Mouse (Mus musculus) erythroblast, embryonic 14.5 days (primary cell): ENCODE data around the gene Nelfb. TPM values are rescaled to one million over a fixed set of nuclear protein-coding genes. Genes with fewer than 3 reads are reported as not detected.

Experiments used
- H3K27me3 ChIP-seq: 2 replicates; pipeline ENCODE4 v1.6.1; 2012; ENCODE audit warnings: inconsistent platforms; ENCODE audit not compliant: control insufficient read depth
- H3K36me3 ChIP-seq: 2 replicates; pipeline ENCODE4 v1.6.1; 2012; ENCODE audit warnings: mild to moderate bottlenecking, inconsistent platforms; ENCODE audit not compliant: control insufficient read depth
- H3K4me1 ChIP-seq: 2 replicates; pipeline ENCODE4 v1.6.1; 2012; ENCODE audit warnings: inconsistent platforms; ENCODE audit not compliant: control insufficient read depth
- H3K4me3 ChIP-seq: replicated peaks from 2 replicates; pipeline ENCODE3; 2012; ENCODE audit warnings: moderate library complexity, mild to moderate bottlenecking, inconsistent platforms
- H3K9me3 ChIP-seq: 2 replicates; pipeline ENCODE4 v1.6.1; 2012; ENCODE audit warnings: low read length, inconsistent platforms, mixed read lengths; ENCODE audit not compliant: control insufficient read depth
- GATA1 ChIP-seq: IDR thresholded peaks from 2 replicates; pipeline ENCODE4 v1.6.1; 2012; ENCODE audit warnings: low read length, inconsistent platforms, mixed read lengths
- TAL1 ChIP-seq: IDR thresholded peaks from 3 replicates; pipeline ENCODE4 v1.6.1; 2012; ENCODE audit warnings: low read length, inconsistent platforms, mixed read lengths
- polyA plus RNA-seq: library from polyadenylated mRNA; stranded (reverse); fragments of >175 nt; gene quantifications from 2 replicates; pipeline ENCODE4 v1.2.3, GENCODE M21; 2012

Nelfb gene
- polyA plus RNA-seq, 1 experiment: 1.8 TPM

DNA sequence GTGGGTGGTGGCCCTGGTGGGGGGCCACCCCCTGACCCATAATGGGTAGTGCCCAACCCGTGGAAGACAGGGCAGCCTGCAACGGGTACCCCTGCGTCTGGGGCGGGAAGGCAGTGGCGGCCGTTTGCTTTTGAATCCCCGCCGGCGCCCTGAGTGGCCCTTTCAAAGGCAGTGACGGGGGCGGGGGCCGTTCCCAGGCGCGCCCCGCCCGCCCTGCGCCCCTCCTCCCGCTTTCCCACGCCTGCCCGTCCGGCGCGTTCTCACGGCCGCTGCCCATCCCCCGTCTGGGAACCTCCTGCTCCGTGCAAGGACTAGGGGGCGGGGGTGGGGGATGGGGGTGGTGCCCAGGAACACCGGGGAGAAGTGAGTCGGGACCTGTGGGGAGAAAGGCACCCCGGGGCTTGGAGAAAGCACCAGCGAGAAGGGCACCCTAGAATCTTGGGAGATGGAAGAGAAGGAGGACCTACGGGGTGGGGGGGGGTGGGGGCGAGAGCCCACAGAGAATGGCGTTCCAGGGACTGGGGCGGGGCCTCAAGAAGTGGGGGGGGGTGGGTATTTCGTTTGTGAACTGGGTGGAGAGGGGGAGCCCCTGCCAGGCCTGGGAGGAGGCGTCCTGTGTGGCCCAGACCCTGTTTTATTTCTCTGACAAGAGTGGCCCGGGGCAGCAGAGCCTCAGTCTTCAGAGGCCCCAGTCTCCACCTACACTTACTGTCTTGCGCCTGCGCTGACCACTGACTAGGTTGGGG lies 43.2 kb downstream of the Nelfb start:
- H3K4me1 ChIP-seq: peaks cover 43% of the 10 kb centered on the region

DNA sequence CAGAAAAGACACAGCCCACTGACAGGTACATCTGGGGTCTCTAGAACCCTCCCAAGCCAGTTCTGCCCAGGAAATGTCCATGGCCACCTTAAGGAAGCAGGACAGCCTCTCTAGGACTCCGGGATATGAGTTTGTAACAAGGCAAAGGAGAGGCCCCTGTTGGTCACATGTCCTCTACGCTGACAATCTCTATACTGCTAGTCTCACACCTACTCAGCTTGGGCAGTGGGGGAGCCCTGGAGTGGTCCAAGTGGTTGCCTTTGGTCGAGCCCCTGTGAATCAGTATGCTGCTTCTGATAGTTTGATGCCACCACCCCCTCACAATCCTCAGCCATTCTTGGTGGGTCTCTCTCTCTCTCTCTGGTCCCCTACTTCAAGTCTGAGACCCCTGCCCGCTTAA lies 43.8 kb downstream of the Nelfb start:
- Histone ChIP-seq H3K36me3 (no peaks in the 10 kb centered on the region), H3K4me1 (peaks cover 37% of the 10 kb centered on the region), H3K4me3 (peak overlapping the region; percentile 58), H3K27me3 (peaks cover 15% of the 10 kb centered on the region), H3K9me3 (no peaks in the 10 kb centered on the region)
- no peak for TF ChIP-seq TAL1
- TF ChIP-seq GATA1: no peak

More for the DNA sequence above, 43.2 kb downstream of the Nelfb start:
- H3K36me3 ChIP-seq: no peaks in the 10 kb centered on the region
- no peak for TF ChIP-seq GATA1
- TF ChIP-seq TAL1: no peak
- peak overlapping the region; percentile 58 for H3K4me3 ChIP-seq
- H3K27me3 ChIP-seq: peaks cover 11% of the 10 kb centered on the region
- H3K9me3 ChIP-seq: no peaks in the 10 kb centered on the region

- Histone ChIP-seq H3K4me3 (no peak overlapping the region), H3K27me3 (no peaks in the 10 kb centered on the region), H3K9me3 (no peaks in the 10 kb centered on the region), H3K36me3 (no peaks in the 10 kb centered on the region), H3K4me1 (peaks cover 2% of the 10 kb centered on the region; the same call in 1 of the 2 replicates)
- TF ChIP-seq GATA1 (no peak), TAL1 (no peak)
These were observed 53.6 kb downstream of the Nelfb start for GRCm38 (mm10) chr2:25157655-25158054.

GRCm38 (mm10) chr2:25156990-25157389 lies 54.3 kb downstream of the Nelfb start:
- Histone ChIP-seq H3K27me3 (no peaks in the 10 kb centered on the region), H3K4me1 (peaks cover 4% of the 10 kb centered on the region; the same call in 1 of the 2 replicates), H3K9me3 (no peaks in the 10 kb centered on the region), H3K36me3 (no peaks in the 10 kb centered on the region), H3K4me3 (no peak overlapping the region)
- TF ChIP-seq GATA1: no peak
- no peak for TF ChIP-seq TAL1

GRCm38 (mm10) chr2:25156177-25156576 lies 55.1 kb downstream of the Nelfb start:
- H3K4me3 ChIP-seq: no peak overlapping the region
- no peaks in the 10 kb centered on the region for H3K36me3 ChIP-seq
- no peaks in the 10 kb centered on the region for H3K9me3 ChIP-seq
- TF ChIP-seq TAL1 (no peak), GATA1 (no peak)
- peaks cover 4% of the 10 kb centered on the region; the same call in 1 of the 2 replicates for H3K4me1 ChIP-seq
- no peaks in the 10 kb centered on the region for H3K27me3 ChIP-seq

GRCm38 (mm10) chr2:25151280-25151956 lies 59.9 kb downstream of the Nelfb start:
- H3K4me1 ChIP-seq: peaks cover 19% of the 10 kb centered on the region

More at GRCm38 (mm10) chr2:25151280-25151956, 59.9 kb downstream of the Nelfb start:
- Histone ChIP-seq H3K27me3 (no peaks in the 10 kb centered on the region), H3K4me3 (no peak overlapping the region), H3K36me3 (no peaks in the 10 kb centered on the region), H3K9me3 (no peaks in the 10 kb centered on the region)
- no peak for TF ChIP-seq GATA1
- no peak; the same call in 2 of the 3 replicates for TF ChIP-seq TAL1

Other genes with a start within 250 kb of the Nelfb start
- 0.78 and 0.86 TPM in 2 replicates for gene Dph7, start 249.1 kb downstream of the Nelfb start, polyA plus RNA-seq
- gene Mrpl41, start 236.4 kb downstream of the Nelfb start, polyA plus RNA-seq: 5.1 and 5.8 TPM in 2 replicates
- 0.52 and 0.80 TPM in 2 replicates for gene Pnpla7, start 235.5 kb downstream of the Nelfb start, polyA plus RNA-seq
- 0.51 and 0.67 TPM in 2 replicates for gene Nsmf, start 157.1 kb downstream of the Nelfb start, polyA plus RNA-seq
- gene Entpd8, start 131.2 kb downstream of the Nelfb start, polyA plus RNA-seq: 0.04 TPM in 1 of 2 replicates, not detected in the other
- 0.04 TPM in 1 of 2 replicates, not detected in the other for gene Noxa1, start 116.3 kb downstream of the Nelfb start, polyA plus RNA-seq
- 0.38 and 0.49 TPM in 2 replicates for gene Nrarp, start 30.7 kb downstream of the Nelfb start, polyA plus RNA-seq
- 0.02 and 0.03 TPM in 2 replicates for gene Tor4a, start 14.6 kb downstream of the Nelfb start, polyA plus RNA-seq
- gene Stpg3, start 3.1 kb upstream of the Nelfb start, polyA plus RNA-seq: 0.03 TPM in 1 of 2 replicates, not detected in the other
- not detected in 2 replicates for gene Fam166a, start 7.3 kb upstream of the Nelfb start, polyA plus RNA-seq
- 134 and 136 TPM in 2 replicates for gene Tubb4b, start 13.2 kb upstream of the Nelfb start, polyA plus RNA-seq
- not detected in 2 replicates for gene Slc34a3, start 22.9 kb upstream of the Nelfb start, polyA plus RNA-seq
- not detected in 2 replicates for gene Rnf224, start 25.3 kb upstream of the Nelfb start, polyA plus RNA-seq
- 0.07 and 0.18 TPM in 2 replicates for gene Rnf208, start 30.8 kb upstream of the Nelfb start, polyA plus RNA-seq
- not detected in 2 replicates for gene Cysrt1, start 31.0 kb upstream of the Nelfb start, polyA plus RNA-seq
- gene AL732309.1, start 35.4 kb upstream of the Nelfb start, polyA plus RNA-seq: 0.06 and 0.18 TPM in 2 replicates
- gene Tmem203, start 44.0 kb upstream of the Nelfb start, polyA plus RNA-seq: 0.99 and 1.6 TPM in 2 replicates
- gene Tprn, start 51.1 kb upstream of the Nelfb start, polyA plus RNA-seq: 0.82 and 1.3 TPM in 2 replicates
- 22.8 and 24.1 TPM in 2 replicates for gene Ssna1, start 60.9 kb upstream of the Nelfb start, polyA plus RNA-seq
- gene Anapc2, start 61.0 kb upstream of the Nelfb start, polyA plus RNA-seq: 2.1 and 2.2 TPM in 2 replicates
- gene Tmem210, start 76.7 kb upstream of the Nelfb start, polyA plus RNA-seq: not detected in 2 replicates
- not detected in 2 replicates for gene Lrrc26, start 78.4 kb upstream of the Nelfb start, polyA plus RNA-seq
- gene Grin1, start 107.7 kb upstream of the Nelfb start, polyA plus RNA-seq: not detected in 2 replicates
- 0.86 and 1.3 TPM in 2 replicates for gene Man1b1, start 120.8 kb upstream of the Nelfb start, polyA plus RNA-seq
- gene Dpp7, start 144.9 kb upstream of the Nelfb start, polyA plus RNA-seq: 0.24 and 0.76 TPM in 2 replicates
- 0.04 and 0.17 TPM in 2 replicates for gene Uap1l1, start 154.2 kb upstream of the Nelfb start, polyA plus RNA-seq
- gene Sapcd2, start 160.8 kb upstream of the Nelfb start, polyA plus RNA-seq: 10.3 and 12.6 TPM in 2 replicates
- gene Entpd2, start 184.4 kb upstream of the Nelfb start, polyA plus RNA-seq: not detected in 2 replicates
- gene Npdc1, start 187.9 kb upstream of the Nelfb start, polyA plus RNA-seq: 0.19 TPM in 1 of 2 replicates, not detected in the other
- 0.06 TPM in 1 of 2 replicates, not detected in the other for gene Fut7, start 211.8 kb upstream of the Nelfb start, polyA plus RNA-seq
- gene Abca2, start 217.2 kb upstream of the Nelfb start, polyA plus RNA-seq: 0.09 and 0.11 TPM in 2 replicates
- gene Clic3, start 245.3 kb upstream of the Nelfb start, polyA plus RNA-seq: not detected in 2 replicates
- 1.0 and 1.1 TPM in 2 replicates for gene Paxx, start 249.6 kb upstream of the Nelfb start, polyA plus RNA-seq